Mouse (Mus musculus) left cerebral cortex, adult 2 months (tissue): Measurements from ENCODE around the gene Sae1. TPM values are rescaled to one million over a fixed set of nuclear protein-coding genes. Genes with fewer than 3 reads are reported as not detected.

Source experiments
- DNase-seq, 2 experiments: peaks; one replicate each; pipeline ENCODE4 v3.0.0; 2021 to 2022; ENCODE audit warnings: low spot score in 2 of 2, mixed read lengths in 1 of 2; ENCODE audit errors: extremely low spot score in 1 of 2
- H3K27ac ChIP-seq: fragments of 200-600 bp; 2 replicates; pipeline ENCODE4 v1.8.1; 2022
- H3K4me3 ChIP-seq: fragments of 200-600 bp; 2 replicates; pipeline ENCODE4 v1.8.1; 2022
- CTCF ChIP-seq: fragments of 200-600 bp; IDR thresholded peaks from 2 replicates; pipeline ENCODE4 v1.8.1; 2022; ENCODE audit warnings: antibody characterized with exemption, mild to moderate bottlenecking, moderate library complexity
- intact Hi-C: fragments of 180-260 bp; cut with DNase I; formaldehyde crosslinking; loops from one replicate; pipeline ENCODE4 v1.15.1; 2025
- total RNA-seq, 2 experiments: library from RNA; stranded (reverse); gene quantifications; 2 replicates each; pipeline ENCODE4 v1.2.3; 2021

Gene Sae1
- total RNA-seq, 2 experiments from 2014 or later: 100 to 105 TPM

DNA sequence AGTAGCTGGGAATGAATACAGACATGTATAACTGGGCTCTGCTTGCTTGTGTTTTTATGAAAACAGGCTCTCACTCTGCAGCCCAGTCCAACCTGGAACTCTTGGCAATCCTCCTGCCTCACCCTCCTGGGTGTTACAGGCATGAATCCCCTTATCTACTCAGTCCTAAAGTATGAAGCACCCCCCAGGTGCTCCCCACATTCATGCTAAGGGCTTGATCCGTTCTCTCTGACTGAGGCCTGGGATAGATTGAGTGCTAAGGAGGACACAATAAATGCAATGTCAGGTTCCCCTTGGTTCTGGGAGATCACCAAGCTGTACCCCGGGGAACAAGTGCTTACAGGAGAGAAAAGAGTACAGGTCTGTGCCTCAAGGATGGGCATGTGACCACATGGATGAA lies 90.0 kb downstream of the Sae1 start:
- no peak for DNase-seq
- no peak overlapping the region for H3K27ac ChIP-seq
- H3K4me3 ChIP-seq: no peak overlapping the region
- intact Hi-C loops: loop anchor here (5.0 kb wide), 1 partner anchor 320 kb away; no protein-coding TSS in a partner anchor
- TF ChIP-seq CTCF: no peak

DNA sequence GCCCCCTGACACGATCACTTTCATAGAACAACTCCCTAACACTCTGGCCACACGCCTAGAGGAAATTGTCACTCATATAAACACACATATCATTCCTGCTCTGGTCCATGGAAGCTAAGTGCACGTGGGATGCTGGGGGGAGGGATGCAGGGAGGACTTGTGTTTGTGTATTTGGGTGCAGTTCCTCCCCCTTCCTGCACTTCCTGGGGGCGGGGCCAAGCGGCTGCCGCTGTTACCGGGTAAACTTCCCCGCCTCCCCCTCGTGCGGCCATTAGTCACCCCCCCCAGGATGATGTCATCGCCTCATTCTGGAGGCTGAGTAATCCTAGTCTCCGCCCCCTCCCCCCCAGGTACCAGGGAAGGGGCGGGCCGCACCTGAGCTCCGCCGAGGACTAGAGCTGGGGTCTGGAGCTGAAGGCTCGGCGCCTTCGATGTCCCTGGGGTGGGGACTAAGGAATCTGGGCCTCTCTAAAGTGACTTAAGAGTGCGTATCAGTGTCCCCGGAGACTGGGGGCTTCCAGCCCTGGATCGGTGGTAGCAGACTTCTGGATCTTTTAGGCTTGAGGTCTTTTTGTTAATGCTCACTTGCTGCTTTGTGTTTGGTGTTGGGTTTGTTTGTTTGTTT lies 90.7 kb downstream of the Sae1 start:
- intact Hi-C loops: loop anchor here (5.0 kb wide), 1 partner anchor 320 kb away; no protein-coding TSS in a partner anchor
- H3K4me3 ChIP-seq: peak overlapping the region; percentile 41
- TF ChIP-seq CTCF: peak; percentile 51
- peak; percentile 79 to 84 for DNase-seq
- H3K27ac ChIP-seq: peak overlapping the region; percentile 91

DNA sequence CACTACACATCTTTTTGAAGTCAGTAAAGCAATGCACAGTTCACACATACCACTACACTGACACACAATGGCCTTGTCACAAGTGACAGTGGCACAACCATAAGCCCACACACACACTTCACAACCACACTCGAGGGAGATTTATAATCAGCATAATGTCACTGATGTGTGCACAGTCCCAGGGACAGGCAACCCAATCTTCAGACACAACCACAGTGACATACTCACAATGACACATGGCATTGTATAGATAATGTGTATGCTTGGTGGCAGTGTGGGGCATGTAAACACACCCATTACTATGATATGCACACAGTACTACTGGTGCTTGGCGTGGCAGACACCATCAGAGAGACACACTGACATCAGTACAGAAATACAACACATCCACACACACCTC lies 91.5 kb downstream of the Sae1 start:
- DNase-seq: no peak
- no peak overlapping the region for H3K4me3 ChIP-seq
- intact Hi-C loops: loop anchor here (5.0 kb wide), 1 partner anchor 321 kb away; no protein-coding TSS in a partner anchor
- no peak for TF ChIP-seq CTCF
- H3K27ac ChIP-seq: peak overlapping the region; percentile 91; the same call in 1 of the 2 replicates

DNA sequence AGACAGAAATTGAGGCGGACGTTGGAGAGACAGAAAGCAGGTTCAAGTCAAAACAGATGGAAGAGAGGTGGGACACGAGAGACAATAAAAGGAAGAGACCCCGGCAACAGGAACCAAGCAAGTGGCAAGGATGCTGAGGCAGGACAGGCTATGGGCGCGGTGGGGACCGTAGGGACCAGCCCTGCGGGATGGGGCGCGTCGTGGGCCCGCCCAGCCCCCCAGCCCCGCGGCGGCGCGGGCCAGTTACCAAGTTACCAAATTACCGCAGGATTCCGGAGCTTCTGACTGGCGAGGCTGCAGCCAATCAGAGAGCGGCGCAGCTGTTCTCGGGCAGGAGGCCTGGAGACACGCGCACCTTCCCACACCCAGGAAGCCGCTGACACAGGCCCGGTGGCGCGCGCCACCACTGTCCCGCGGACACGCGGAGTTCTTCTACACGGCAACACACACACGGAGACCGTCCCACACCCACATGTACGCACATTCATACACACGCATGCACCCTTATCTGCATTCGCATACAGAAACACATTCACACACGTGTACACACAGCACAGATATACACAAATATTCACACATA lies 92.2 kb downstream of the Sae1 start:
- intact Hi-C loops: loop anchor here (1.0 to 5.0 kb wide), 3 partner anchors 14 to 322 kb away; no protein-coding TSS in a partner anchor
- DNase-seq: peak; percentile 76 to 82
- no peak for TF ChIP-seq CTCF
- Histone ChIP-seq H3K4me3 (peak overlapping the region; percentile 55), H3K27ac (peak overlapping the region; percentile 89)

DNA sequence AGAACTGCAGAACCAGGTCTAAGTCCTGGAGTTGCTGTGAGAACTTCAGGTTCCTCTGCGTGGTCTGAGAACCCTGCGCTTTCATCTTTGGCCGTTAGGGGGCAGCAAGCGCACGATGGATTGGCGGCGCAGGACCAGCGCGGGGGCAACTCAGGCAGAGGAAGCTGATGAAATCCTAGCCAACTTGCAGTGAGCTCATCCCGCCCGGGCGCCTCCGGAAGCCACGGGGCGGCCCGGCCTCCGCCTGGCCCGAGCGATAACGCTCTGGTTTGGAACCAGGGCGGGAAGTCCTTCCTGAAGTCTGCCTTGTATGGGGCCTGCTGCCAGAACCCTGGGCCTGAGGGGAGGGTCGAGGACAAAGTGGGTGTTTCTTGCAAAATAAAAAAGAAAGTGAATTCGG lies 92.8 kb downstream of the Sae1 start:
- TF ChIP-seq CTCF: peak; percentile 79
- peak overlapping the region; percentile 89 for H3K27ac ChIP-seq
- H3K4me3 ChIP-seq: peak overlapping the region; percentile 55
- intact Hi-C loops: loop anchor here (1.0 to 5.0 kb wide), 5 partner anchors 14 to 322 kb away; no protein-coding TSS in a partner anchor
- DNase-seq: peak; percentile 92 to 97

DNA sequence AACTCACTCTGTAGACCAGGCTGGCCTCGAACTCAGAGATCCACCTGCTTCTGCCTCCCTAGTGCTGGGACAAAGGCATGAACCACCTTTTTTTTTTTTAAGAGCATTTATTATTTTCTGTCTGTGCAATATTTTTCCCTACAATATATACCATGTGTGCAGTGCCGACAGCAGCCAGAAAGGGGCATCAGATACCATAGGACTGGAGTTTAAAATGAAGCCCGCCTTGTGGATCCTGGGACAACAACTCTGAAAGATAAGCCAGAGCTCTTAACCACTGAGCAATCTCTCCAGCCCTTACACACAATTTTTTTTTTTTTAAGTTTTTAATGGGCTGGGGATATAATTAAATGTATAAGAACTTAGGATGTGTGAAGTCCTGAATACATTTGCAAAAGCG lies 93.3 kb downstream of the Sae1 start:
- intact Hi-C loops: loop anchor here (1.0 kb wide), 2 partner anchors 32 to 79 kb away; no protein-coding TSS in a partner anchor
- no peak for TF ChIP-seq CTCF
- no peak overlapping the region for H3K27ac ChIP-seq
- no peak for DNase-seq
- no peak overlapping the region for H3K4me3 ChIP-seq

- Histone ChIP-seq H3K27ac (no peak overlapping the region), H3K4me3 (no peak overlapping the region)
- intact Hi-C loops: no loop called here
- TF ChIP-seq CTCF: no peak
- no peak for DNase-seq
These were observed 99.8 kb downstream of the Sae1 start for GRCm38 (mm10) chr7:16287791-16288190.

- Histone ChIP-seq H3K27ac (peak overlapping the region; percentile 97), H3K4me3 (peak overlapping the region; percentile 87)
- intact Hi-C loops: no loop called here
These were observed 100.6 kb downstream of the Sae1 start for GRCm38 (mm10) chr7:16287016-16287415.

DNA sequence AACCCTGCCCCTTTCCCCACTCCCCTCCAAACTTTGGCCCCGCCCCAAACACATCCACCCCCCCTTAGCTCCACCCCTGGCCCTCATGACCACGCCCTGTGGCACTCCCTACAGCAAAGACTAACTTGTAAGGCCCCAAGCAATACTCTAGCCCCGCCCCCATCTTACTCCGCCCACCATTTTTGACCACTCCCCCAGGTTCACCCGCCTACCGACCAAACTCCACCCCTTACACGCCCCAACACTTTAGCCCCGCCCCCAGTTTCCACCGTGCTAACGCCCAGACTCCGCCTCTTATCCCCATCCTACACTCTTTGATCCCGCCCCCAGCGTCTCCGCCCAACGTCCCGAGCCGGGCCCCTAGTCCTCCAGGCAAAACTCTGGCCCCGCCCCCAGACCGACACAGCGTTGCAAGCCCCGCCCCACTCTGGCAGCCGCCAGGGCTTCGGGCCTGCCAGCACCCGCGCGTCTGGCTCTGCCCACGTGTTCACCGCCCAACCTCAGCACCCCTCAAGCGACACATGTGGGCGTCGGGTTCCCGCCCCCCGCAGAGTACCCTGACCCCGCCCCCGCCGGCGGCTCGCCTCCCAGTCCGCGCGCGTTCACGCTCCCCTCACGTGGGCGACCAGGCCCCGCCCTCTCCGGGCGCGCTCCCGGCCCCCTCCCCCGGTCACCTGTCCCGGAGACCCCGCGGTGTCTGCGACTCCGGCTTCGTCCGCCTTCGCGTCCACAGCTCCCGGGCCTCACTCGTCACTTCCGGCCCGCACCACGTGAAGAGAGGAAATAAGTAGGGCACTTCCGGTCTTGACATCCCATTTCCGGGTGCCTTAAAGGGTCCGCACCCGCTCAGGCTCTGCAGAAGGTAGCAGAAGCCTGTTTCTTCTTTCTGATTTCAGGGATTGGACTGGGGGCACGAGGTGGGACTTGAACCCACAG lies 101.3 kb downstream of the Sae1 start, which contains the start of gene Ccdc9:
Gene Ccdc9 (minus strand): TSS at position 770 of the 936 bp plus-strand sequence.
- intact Hi-C loops: no loop called here
- H3K27ac ChIP-seq: peak within 1 kb of the TSS; percentile 97
- peak; percentile 97 to 99 for DNase-seq
- TF ChIP-seq CTCF: no peak
- peak within 1 kb of the TSS; percentile 87 for H3K4me3 ChIP-seq

More at GRCm38 (mm10) chr7:16287016-16287415, 100.6 kb downstream of the Sae1 start:
- no peak for DNase-seq
- no peak for TF ChIP-seq CTCF

- DNase-seq: peak; percentile 39 to 46
- H3K27ac ChIP-seq: peak overlapping the region; percentile 69
- H3K4me3 ChIP-seq: peak overlapping the region; percentile 87
- intact Hi-C loops: no loop called here
- no peak; the same call in 1 of the 2 replicates for TF ChIP-seq CTCF
These were observed 102.1 kb downstream of the Sae1 start for GRCm38 (mm10) chr7:16285450-16286025.

GRCm38 (mm10) chr7:16284904-16285303 lies 102.7 kb downstream of the Sae1 start:
- H3K27ac ChIP-seq: no peak overlapping the region
- intact Hi-C loops: no loop called here

More at GRCm38 (mm10) chr7:16284904-16285303, 102.7 kb downstream of the Sae1 start:
- TF ChIP-seq CTCF: no peak
- H3K4me3 ChIP-seq: peak overlapping the region; percentile 87
- no peak for DNase-seq
